Mouse (Mus musculus): ENCODE measurements around the gene Jsrp1. TPM values are rescaled to one million over a fixed set of nuclear protein-coding genes. Genes with fewer than 3 reads are reported as not detected.
A peak's percentile ranks its signal among the peaks of the same experiment; 100 is the strongest.
"Not testable (repeated sequence)": the region's sequence is repeated elsewhere in the genome, so short reads cannot be mapped to it uniquely, and the experiment has no call there.

Gene Jsrp1
- total RNA-seq, 2 experiments from 2014 or later = 9.8 to 24.0 TPM

DNA sequence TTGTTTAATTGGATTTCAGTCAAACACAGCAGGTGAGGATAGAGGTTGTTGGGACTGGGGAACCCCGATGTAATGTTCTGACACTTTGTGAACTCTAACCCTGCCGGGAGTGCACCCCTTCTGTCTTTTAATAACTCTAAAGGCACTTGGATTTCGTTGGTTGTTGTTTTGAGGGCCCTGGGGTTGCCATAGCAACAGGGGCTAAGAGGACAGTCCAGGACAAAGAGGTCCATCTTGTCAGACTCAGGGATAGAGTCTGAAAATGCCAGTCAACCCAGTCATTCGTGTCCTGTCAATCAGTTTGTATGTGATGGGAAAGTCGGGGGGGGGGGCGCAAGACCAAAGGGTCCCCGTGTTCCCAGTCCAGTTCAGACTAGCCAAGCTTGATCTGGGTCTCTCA is 19.5 kb upstream of the Jsrp1 start:
- no peak for DNase-seq

DNA sequence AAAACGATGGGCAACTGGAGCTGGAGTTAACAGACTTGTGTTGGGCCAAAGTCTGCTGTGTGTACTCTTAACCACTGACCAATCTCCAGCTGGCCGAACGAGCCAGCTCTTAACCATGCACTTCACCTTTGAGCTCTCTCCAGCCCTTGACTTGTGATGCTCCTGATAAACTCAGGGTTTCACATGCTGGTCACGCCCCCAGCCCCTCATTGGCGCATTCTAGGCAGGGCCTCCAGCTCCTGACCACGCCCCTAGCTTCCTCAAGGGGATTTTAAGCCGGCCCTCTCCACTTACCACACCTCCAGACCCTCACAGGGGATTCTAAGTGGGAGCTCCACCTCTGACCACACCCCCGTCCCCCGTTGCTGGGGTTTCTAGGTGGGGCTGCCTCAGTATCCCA is 17.8 kb upstream of the Jsrp1 start:
- DNase-seq = peak; percentile 78

DNA sequence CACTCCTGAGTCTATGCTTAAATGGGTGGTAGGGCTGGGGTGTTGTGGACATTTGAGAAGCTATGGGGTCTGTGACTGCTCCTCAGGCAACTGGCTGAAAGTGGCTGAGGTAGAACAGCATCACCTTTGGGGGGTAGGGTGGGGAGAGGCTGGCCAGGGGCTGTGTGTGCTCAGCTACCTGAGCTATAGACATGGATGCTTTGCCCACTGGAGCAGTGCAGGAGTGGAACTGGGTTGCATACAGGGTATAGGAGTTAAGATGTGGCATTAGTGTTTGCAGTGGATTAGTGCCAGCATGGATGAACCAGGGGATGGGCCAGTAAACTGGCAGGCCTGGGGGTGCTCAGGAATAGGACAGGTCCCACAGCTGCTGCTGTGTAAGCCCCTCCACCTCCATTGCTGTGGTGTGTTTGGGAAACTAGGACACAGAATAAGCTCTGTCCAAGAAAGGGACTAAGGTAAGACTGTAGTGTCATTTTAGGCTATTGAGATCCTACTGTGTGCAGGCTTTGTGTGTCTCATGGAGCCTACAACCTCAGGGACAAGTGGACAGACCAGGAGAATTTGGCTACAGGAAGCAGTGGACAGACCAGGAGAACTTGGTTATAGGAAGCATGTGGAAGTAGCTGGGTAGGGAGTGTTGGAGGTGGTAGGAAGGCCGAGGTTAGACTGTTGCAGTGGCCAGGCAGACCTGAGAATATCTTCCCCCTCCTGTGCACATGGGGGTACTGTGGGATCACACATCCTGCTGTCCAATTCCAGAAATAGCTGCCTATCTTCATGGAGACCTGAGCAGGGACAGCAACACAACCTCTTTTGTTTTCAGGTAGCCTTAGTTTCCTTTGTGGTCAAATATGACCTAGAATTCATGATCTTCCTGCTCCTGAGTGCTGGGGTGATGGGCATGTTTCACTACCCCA is 16.3 kb upstream of the Jsrp1 start:
- DNase-seq = no peak

DNA sequence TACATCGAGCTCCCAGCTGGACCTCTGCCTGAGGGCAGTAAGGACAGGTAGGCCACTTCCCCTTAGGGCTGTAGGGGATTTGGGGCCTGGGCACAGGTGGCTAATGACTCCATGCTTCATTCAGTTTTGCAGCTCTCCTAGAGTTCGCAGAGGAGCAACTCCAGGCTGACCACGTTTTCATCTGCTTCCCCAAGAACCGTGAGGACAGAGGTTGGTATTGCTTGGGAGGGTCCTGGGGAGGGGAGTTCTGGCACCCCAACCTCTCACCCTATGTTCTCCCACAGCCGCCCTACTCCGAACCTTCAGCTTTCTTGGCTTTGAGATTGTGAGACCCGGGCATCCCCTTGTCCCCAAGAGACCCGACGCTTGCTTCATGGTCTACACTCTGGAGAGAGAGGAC is 15.3 kb upstream of the Jsrp1 start:
- not testable (repeated sequence) for DNase-seq

DNA sequence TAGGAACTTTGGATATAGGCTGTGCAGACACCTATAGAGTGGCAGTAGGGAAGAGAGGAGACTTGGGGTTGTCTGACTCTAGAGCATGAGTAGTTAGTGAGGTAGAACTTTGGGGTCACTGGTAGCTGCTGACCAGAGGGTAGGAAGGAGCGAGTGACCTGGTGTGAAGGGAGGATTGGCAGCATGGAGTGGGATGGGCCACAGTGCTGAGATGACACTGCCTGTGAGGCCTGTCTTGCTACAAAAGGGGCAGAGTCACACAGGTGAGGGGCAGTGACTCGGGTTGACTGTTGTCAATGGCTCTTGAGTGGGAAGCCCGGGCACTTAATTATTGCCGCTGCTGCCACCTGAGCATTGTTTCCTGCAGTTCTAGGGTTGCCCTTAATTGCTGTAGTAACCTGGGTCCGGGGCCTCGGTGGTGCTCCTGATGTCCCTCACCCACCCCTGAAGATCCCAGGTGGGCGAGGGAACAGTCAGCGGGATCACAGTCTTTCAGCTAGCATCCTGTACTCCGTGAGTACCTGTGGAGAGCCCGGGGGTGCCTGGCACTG is 14.6 kb upstream of the Jsrp1 start:
- no peak for DNase-seq

DNA sequence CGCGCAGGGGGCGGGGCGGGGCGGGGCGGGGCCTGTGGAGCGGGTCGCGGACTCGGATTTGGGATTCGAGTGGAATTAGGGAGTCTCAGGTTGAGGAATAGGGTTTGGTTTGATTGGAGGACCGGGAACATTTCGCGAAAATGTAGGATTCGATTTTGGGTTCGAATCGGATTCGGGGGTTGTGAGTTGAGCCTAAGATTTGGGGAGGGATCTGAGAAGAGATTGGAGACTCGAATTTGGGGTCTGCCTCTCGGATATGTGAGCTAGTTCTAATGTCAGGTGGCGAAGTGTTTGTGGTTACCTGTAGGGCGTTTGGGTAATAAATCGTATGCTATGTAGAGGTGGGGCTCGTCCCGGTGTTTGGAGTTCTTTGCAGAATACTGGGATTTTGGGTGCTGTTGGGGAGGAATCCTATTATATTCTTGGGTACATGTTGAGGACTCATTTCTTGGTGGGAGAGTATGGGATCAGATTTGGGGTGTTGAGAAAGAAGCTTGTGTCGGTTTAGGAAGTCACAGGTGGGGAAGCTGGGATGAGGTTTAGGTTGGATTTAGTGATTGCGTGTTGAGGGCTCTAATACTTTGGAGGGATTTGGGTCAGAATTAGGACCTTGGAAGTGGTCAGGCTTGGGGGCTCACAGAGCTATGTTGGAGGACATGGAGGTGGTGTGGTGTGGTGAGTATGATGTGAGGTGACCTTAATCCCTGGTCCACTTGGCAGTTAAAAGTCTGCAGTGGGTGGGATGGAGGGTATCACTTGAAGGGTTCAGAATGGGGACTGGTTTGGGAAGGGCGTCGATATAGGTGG is 14.0 kb upstream of the Jsrp1 start:
- no peak for DNase-seq

DNA sequence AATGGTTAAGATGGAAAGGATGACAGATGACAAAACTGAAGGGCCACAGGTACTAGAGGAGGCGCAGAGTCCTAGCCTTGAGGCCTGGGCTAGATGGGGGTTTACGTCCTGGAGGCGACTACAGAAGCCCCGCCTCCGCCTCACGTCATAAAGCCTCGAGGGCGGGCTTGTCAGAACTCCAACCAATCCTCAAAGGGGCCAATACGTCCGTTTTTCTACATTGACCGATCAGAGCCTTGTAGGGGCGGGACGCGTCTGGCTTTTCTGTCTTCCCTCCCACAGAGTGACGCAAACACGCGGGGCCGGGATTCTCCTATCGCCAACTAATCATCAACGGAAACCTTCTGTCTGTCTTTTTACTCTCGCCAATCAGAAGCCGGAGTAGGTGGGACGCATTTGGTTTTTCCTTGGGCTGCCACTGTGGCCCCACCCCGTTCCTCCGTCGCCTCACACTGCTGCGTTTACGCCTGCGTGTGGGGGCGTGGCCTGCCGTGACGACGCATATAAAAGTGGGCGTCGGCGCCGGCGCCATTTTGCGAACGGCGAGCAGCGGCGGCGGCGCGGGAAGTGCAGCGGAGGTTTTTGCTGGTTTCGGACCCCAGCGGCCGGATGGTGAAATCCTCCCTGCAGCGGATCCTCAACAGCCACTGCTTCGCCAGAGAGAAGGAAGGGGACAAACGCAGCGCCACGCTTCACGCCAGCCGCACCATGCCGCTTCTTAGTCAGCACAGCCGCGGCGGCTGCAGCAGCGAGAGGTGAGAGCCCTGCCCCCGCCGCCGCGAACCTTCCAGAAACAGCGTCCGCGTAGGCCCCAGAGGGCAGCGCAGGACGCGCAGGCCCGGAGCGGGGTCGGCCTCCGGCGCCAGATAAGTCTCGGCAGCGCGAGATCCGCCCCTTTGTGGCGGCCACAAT is 13.1 kb upstream of the Jsrp1 start, which contains the start of gene Oaz1:
Oaz1 (plus strand) TSS at position 506 of the 912 bp plus-strand sequence.
- DNase-seq = peak; percentile 98

DNA sequence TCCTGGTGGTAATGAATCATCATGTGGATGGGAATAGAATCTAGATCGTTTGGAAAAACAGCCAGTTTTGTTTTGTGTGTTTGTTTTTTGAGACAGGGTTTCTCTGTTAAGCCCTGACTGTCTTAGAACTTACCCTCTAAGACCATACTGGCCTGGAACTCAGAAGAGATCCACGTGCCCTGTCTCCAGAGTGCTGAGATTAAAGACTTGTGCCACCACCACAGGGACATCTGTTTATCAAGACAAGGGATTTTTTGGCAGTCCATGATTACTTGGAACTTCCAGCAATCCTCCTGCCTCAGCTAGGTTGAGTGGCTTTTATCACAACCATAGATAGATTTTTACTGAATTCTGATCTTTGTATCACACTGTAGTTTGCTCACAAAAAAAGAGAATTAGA is 11.5 kb upstream of the Jsrp1 start:
- no peak for DNase-seq

DNA sequence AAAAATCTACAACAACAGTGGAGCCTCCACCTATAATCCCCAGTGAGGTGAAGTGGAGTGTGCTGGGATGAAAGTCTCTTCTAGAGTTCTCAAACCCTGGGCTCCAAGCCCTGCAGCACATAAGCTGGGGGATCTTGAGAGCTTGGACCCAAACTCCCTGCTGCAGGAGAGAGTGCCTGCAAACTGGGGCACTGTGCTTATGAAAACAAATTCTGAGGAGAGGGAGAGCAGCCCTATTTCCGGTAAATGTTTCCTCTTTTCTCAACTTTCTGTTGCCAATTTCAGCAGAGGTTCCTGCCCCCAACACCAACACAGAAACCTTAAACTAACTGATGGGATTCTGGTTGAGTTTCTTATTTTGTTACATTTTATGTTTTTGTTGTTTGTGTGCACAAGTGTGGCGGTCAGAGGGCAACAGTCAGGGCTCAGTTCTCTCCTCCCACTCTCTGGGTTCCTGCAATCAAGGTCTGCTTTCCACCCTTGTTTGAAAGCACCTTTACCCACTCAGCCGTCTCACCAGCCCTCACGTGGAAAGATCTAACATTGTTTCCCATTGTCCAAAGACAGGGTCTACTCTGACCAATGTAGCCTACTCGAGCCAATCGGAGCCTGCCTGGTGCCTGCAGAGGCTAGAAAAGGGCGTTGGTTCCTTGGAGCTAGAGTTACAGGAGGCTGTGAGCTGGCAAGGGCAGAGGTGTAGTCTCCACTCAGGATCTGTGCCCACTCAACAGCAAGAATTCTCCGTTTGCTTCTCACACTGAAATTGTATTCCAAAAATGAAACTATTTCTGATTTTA is 10.7 kb upstream of the Jsrp1 start:
- no peak for DNase-seq

DNA sequence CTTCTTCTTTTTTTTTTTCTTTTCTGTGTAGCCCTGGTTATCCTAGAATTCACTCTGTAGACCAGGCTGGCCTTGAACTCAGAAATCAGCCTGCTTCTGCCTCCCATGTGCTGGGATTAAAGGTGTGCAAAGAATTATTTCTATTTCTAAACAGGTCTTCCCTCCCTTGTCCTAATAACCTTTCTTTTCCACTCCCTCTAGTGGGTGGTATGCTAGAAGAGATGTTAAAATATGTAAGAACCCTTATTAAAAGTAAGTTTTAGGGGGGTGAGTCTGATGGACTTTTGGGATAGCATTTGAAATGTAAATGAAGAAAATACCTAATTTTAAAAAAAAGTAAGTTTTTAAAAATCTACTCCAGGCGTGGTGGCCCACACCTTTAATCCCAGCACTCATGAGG is 10.0 kb upstream of the Jsrp1 start:
- no peak for DNase-seq

GRCm38 (mm10) chr10:80822528-80822927 is 9.2 kb upstream of the Jsrp1 start:
- DNase-seq = no peak

DNA sequence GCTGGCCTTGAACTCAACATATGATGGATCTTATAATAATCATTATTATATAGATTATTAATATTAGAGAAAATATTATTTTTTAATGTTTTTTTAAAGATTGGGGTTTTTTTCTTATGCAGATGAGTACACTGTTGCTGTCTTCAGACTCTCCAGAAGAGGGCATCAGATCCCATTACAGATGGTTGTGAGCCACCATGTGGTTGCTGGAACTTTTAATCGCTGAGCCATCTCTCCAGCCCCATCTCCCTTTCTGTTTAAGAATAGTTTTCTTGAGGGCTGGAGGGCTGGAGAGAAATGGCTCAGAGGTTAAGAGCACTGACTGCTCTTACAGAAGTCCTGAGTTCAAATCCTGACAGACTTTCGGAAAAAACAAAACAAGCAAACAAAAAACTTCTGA is 8.7 kb upstream of the Jsrp1 start:
- DNase-seq = no peak

- DNase-seq = no peak
Measured at GRCm38 (mm10) chr10:80819406-80819805, 6.1 kb upstream of the Jsrp1 start.

- no peak for DNase-seq
Measured at GRCm38 (mm10) chr10:80818599-80819281, 5.4 kb upstream of the Jsrp1 start.

DNA sequence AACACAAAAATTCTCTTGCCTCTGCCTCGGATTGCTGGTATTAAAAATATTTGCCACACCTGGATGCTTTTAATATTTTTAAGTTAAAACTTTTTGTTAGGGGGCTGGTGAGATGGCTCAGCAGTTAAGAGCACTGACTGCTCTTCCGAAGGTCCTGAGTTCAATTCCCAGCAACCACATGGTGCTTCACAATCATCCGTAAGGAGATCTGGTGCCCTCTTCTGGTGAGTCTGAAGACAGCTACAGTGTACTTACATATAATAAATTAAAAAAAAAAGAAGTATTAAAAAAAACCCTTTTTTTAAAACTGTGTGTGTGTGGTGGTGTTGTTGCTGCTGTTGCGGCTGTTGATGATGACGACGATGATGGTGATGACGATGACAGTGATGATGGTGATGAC is 4.7 kb upstream of the Jsrp1 start:
- not testable (repeated sequence) for DNase-seq

GRCm38 (mm10) chr10:80817164-80817563 is 3.9 kb upstream of the Jsrp1 start:
- no peak for DNase-seq

GRCm38 (mm10) chr10:80816303-80816702 is 3.0 kb upstream of the Jsrp1 start:
- DNase-seq = not testable (repeated sequence)

- DNase-seq = no peak
Measured at GRCm38 (mm10) chr10:80814800-80815199, 1.5 kb upstream of the Jsrp1 start.

- DNase-seq = peak; percentile 60
Measured at GRCm38 (mm10) chr10:80812391-80813041, 782 bp downstream of the Jsrp1 start.

- DNase-seq = peak; percentile 74
Measured at GRCm38 (mm10) chr10:80810084-80810483, 3.2 kb downstream of the Jsrp1 start.

Data from adrenal gland, postnatal 10 days (tissue).